Mouse (Mus musculus) liver, postnatal 0 days (tissue): Measurements from ENCODE around the gene Slc16a2.

Source experiments
- CTCF ChIP-seq: sonication (generic); IDR thresholded peaks from 2 replicates; pipeline ENCODE4 v1.5.1; 2016; ENCODE audit warnings: antibody characterized with exemption, low read depth
- EP300 ChIP-seq: IDR thresholded peaks from 2 replicates; pipeline ENCODE4 v1.6.1; 2016; ENCODE audit warnings: antibody characterized with exemption, low read depth, mild to moderate bottlenecking

DNA sequence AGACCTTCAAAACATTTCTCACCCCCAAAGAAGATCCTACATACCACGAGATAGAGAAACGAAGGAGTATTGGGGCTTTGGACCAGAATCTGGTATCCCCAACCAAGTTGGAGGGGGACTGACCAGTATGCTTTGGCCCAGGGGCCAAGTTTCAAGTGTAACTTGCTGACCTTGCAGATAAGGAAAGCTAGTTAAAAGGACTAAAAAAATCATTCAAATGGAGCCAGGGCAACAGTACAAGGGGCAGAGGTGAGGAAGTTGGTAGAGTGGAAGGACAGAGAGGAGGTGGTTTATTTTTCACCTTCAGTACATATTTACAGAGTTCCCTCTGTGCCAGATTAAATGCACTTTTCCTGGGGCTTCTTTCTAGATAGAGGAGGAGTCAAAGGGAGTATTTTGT is 7.1 kb upstream of the Slc16a2 start:
- TF ChIP-seq CTCF, result no peak
- TF ChIP-seq EP300, result no peak
